Mouse (Mus musculus): ENCODE data around the gene Mrps16. TPM values are rescaled to one million over a fixed set of nuclear protein-coding genes. Genes with fewer than 3 reads are reported as not detected.

Mrps16 gene
- total RNA-seq (2017), result 24.2 to 43.4 TPM (median 27.0 TPM) in 3 replicates

DNA sequence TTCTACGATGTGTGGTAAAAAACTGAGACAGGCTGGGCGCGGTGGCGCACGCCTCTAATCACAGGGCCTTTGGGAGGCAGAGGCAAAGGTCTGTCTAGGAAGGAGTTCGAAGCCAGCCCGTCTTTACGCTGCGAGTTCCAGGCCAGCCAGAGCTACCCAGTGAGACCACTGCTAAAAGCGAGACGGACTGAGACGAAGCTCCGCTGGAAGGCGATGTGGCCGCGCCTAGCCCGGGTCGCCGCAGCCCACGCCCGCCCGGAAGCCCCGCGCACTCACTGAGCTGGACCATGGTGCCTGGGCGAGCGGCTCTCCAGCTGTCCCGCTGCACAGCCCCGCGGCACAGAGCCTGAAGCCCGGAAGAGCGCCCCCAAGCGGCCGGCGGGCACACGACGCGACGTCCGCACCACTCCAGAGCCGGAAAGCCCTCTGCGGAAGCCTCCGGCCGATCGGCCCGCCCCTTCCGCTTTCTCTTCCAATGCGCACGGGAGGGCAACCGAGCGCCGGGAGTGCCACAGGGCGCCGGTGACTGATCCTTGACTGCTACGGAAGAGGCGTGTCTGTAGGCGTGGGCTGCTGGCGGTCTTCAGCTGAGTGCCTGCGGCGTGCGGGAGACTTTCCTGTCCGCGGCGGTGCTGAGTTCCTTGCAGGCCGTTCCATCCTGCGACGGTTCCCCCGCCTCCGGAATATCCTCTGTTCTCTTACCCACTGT lies at the start of gene Mrps16:
TSS of gene Mrps16 (minus strand) at position 430 of the 709 bp plus-strand sequence.
- peak; percentile 92 for ATAC-seq (replicated peaks; ENCODE audit: insufficient number of reproducible peaks, low FRiP score, low TSS enrichment, poor library complexity, severe bottlenecking)

DNA sequence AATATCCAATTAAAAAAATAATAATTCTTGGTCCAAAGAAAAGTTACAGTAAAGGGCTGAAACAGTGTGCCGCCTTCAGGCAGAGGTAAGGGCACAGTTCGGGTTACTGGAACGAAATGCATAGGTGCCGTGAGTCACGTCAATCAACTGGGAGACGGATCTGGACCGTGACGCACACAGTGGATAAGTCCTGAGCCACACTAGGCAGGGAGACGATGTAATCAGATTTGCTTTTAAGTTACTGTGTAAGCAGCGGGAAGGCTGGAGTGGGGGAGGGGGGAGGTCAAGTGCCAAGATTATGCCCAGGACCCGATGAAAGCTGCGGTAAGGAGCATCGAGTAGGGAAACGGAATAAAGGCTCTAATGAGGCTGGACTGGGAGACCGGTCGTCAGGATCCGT lies 48.8 kb upstream of the Mrps16 start:
- ATAC-seq (replicated peaks; ENCODE audit: insufficient number of reproducible peaks, low FRiP score, low TSS enrichment, poor library complexity, severe bottlenecking), result no peak

DNA sequence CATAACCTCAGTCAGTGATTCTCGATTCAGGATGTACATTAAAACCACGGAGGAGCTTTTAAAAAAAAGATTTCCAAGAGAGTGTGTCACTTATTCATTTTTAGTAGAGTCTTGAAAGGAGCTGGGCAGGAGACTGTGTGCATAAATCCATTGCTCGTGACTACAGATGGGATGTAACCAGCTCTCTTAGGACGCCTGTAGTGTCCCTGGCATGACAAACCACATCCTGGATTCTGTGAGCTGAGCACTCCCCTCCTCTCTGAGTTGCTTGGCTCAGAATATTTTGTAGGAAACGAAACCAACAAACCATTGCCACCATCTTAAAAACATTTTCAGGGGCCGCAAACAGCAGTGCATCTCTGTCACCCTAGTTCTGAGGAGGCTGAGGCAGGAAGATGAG lies 43.5 kb upstream of the Mrps16 start:
- ATAC-seq (replicated peaks; ENCODE audit: insufficient number of reproducible peaks, low FRiP score, low TSS enrichment, poor library complexity, severe bottlenecking), result no peak

DNA sequence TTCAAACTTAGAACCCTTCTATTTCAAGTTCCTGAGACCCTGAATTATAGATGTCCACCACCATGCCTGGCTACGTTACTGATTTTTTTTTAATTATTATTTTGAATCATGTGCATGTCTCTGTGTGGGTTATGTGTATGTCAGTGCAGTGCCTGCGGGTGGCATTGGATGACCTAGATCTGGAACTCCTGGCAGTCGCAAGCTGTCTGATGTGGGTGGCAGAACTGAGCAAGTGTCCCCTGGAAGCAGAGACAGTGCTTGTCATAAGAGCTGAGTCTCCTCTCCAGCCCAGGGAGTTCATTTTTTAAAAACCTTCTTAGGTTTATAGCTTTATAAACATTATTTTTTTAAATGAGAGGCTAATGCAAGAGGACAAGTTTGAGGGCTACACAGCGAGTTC lies 39.0 kb upstream of the Mrps16 start:
- no peak for ATAC-seq (replicated peaks; ENCODE audit: insufficient number of reproducible peaks, low FRiP score, low TSS enrichment, poor library complexity, severe bottlenecking)

DNA sequence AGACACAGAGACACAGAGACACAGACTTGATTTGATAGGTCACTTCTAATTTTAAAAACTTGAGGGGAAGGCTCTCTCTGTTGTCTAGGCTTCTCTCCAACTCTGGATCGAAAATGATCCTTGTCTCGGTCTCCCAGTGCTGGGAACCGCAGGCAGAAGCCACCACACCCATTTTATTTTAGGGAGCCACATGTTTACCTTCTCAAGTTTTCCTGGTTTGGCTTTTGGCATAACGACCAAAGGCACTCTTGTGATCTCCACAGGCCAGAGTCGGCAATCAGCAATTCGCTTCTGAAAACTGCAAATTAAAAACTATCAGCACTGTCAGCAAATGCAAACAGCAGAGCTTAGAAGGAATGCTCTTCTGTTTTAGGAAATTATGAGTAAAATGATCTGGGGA lies 38.3 kb upstream of the Mrps16 start:
- no peak for ATAC-seq (replicated peaks; ENCODE audit: insufficient number of reproducible peaks, low FRiP score, low TSS enrichment, poor library complexity, severe bottlenecking)

DNA sequence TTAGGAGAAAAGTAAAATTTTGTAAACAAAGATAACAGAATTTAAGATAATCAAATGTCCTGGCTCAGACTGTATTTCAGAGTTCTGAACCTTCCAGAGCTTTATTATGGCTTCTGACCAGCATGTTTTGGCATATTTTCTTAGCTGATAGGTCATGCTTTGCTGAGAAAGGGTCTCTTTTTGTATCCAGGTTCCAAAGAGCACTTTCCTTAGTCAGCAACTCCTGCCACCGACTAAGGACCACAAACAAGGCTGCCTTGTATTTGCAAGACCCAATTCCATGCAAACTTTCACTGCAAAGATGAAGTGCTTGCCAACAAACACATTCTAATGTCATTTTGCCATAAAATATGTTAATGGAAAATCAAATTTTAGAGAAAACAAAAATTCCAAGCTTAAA lies 36.4 kb upstream of the Mrps16 start:
- ATAC-seq (replicated peaks; ENCODE audit: insufficient number of reproducible peaks, low FRiP score, low TSS enrichment, poor library complexity, severe bottlenecking), result no peak

DNA sequence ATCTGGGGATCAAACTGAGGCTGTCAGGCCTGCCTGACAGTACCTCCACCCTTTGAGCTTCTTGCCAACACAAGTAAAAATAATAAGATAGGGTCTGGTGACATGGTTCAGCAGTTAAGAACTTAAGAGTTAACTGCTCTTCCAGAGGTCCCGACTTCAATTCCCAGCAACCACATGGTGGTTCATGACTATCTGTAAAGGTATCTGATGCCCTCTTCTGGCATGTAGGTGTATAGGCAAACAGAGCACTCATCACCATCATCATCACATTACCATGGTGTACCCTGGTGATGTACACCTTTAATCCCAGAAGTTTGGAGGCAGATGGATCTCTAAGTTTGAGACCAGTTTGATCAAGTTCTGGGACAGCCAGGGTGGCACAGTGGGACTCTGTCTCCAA lies 35.2 kb upstream of the Mrps16 start:
- no peak for ATAC-seq (replicated peaks; ENCODE audit: insufficient number of reproducible peaks, low FRiP score, low TSS enrichment, poor library complexity, severe bottlenecking)

DNA sequence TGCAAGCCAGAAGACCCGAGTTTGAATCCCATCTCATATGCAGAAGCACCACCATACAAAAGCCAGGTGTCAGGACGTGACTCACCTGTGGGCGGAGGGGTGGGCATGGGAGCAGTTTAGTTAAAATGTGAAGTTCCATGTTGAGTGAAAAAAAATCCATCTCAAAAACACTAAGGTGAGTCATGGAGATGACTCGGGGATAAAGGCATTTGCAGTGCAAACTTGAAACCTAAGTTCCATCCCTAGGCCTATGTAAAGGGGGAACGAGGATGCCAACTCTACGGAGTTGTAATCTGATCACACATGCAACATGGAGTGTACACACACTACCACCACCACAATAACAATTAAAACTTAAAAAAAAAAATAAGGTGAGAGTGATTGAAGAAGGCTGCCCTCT lies 29.6 kb upstream of the Mrps16 start:
- no peak for ATAC-seq (replicated peaks; ENCODE audit: insufficient number of reproducible peaks, low FRiP score, low TSS enrichment, poor library complexity, severe bottlenecking)

DNA sequence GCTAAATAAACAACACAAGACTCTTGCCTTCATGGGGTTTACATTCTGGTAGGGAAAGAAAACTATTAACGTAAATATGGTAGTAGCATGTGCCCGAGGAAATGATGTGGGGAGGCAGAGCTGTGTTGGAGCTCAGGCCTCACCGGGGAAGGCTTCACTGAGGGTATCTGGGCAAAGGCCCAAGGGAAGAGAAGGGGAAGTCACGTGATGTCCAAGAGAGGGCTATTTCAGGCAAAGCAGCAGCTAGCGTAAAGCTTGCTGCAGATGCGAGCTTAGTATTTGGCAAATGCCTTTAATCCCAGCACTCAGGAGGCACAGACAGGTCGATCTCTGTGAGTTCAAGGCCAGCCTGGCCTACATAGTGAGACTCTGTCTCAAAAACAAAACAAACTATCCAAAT lies 28.8 kb upstream of the Mrps16 start:
- ATAC-seq (replicated peaks; ENCODE audit: insufficient number of reproducible peaks, low FRiP score, low TSS enrichment, poor library complexity, severe bottlenecking), result no peak

DNA sequence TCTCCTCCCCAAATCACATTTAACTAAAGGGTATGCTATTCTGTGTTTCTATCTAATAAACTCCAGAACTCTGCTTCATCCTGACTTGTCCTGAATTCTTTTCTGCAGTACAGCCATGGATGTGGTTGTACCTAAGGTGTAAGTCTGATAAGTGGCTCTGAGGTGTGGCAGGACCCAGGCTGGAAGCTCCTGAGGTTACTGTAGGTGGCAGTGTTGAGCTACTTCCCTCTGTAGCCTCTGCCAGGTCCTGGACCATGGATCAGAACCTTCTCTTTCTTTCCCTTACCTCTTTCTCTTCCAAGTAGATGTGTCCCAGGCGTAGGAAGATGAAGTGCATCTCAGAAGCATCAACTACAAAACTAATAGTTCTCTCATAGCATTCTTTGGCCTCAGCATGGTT lies 6.6 kb upstream of the Mrps16 start:
- peak; percentile 70; the same call in 1 of the 2 replicates for ATAC-seq (replicated peaks; ENCODE audit: insufficient number of reproducible peaks, low FRiP score, low TSS enrichment, poor library complexity, severe bottlenecking)

DNA sequence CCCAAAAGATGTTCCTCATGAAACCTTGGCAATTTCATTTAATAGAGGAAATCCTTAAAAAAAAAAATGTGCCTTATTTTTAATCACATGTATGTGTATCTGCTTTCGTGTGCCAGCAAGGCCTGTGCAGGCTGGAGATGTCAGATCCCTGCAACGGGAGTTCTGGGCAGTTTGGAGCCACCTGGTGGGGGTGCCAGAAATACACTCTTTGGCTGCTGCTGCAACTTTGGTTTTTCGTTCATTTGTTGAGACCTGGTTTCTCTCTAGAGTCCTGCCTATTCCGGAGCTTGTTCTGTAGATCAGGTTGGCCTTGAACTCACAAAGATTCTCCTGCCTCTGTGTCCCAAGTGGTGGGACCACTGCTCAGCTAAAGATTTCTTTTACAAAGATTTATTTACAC lies 5.4 kb upstream of the Mrps16 start:
- no peak for ATAC-seq (replicated peaks; ENCODE audit: insufficient number of reproducible peaks, low FRiP score, low TSS enrichment, poor library complexity, severe bottlenecking)

DNA sequence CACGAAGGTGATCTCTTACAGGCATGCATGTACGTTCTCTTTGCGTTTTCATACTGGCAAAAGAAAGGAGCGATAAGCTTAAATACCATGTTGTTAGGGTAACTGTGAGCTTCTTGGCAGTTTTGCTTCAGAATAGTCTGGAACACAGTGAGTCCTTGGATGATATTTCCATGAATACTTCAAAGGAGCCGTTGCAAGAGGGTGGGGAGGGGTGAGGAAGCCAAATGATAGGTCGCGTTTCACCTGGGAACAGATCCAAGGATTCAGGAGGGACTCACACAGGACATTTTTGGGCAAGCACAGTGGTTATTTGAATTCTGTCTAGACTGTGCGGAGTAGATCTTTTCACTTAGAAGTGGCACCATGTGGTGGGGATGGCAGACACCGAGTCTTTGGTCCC lies 3.8 kb upstream of the Mrps16 start:
- no peak for ATAC-seq (replicated peaks; ENCODE audit: insufficient number of reproducible peaks, low FRiP score, low TSS enrichment, poor library complexity, severe bottlenecking)

DNA sequence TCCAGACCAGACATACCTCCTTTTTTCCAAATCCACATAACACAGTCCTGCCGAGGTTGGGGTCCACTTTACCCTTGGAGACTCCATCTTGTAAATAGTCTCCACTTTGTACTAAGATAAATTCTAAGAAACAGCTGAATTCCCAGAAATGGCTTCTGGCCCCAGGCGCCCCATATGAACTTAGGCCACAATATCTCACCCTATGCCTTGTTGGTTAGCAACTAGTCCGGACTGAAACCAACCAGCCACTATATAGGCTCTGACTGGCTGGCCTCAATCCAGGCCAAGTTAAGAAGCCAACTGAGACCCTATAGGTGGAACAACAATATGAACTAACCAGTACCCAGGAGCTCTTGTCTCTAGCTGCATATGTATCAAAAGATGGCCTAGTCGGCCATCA lies 1.1 kb downstream of the Mrps16 start:
- no peak for ATAC-seq (replicated peaks; ENCODE audit: insufficient number of reproducible peaks, low FRiP score, low TSS enrichment, poor library complexity, severe bottlenecking)

DNA sequence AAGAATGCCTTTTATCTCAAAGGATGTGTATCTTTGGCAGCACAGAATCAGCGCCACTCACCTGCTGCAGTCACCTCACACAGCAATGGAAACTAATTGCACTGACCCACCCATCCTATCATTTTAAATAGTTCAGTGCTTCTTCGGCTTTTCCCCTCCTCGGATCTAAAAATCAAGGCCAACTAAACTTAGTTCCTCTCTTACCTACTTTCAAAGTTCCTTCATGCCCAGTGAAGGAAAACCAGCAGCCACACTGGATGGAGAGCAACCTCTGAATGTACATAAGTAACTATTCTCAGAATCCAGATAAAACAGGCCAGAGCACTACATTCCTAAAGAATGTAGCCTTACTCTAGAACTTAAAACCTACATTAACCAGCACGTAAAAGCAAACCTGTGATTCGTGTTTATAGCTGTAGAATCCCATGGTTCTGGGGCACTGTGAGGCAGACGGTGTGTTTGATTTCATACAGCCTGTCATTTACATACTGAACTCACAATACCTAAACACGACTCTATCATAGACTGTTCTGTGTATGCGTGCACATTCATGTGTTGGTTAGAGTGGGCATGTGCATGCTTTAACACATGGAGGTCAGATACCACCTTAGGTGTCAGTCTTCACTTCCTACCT lies 3.9 kb downstream of the Mrps16 start:
- no peak for ATAC-seq (replicated peaks; ENCODE audit: insufficient number of reproducible peaks, low FRiP score, low TSS enrichment, poor library complexity, severe bottlenecking)

DNA sequence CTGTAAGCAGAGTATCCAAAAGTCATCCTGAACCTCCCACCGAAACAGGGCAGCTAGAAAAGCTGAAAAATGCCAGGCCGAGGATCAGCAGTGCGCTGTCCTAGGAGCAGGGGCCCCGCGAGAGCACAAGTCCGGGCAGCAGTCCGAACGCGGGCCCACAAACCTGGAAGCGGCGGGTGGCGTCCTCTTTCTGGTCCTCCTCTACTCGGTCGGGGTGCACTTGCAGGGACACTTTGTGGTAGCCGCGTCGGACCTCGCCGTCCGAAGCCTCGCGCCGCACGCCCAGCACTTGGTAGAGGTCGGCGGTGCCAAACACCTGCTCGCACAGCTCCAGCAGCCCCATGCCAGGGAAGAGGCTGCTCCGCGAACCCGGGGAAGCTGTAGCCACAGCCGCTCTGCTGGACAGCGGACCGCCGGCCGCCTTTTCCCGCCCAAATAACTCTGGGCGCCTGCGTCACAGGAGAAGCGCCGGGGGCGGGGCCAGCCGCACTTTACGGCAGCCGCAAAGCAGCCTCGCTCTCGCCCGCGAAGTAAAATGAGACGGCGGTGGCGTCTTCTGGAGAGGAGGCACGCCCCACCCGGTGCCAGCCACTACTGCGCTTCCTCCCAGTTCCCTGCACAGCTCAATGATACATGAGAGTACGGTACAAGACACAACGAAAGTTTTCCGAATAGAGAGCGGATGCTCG lies 4.8 kb downstream of the Mrps16 start, which contains the start of gene Dnajc9:
TSS of gene Dnajc9 (minus strand) at position 470 of the 689 bp plus-strand sequence.
- peak; percentile 83 for ATAC-seq (replicated peaks; ENCODE audit: insufficient number of reproducible peaks, low FRiP score, low TSS enrichment, poor library complexity, severe bottlenecking)

DNA sequence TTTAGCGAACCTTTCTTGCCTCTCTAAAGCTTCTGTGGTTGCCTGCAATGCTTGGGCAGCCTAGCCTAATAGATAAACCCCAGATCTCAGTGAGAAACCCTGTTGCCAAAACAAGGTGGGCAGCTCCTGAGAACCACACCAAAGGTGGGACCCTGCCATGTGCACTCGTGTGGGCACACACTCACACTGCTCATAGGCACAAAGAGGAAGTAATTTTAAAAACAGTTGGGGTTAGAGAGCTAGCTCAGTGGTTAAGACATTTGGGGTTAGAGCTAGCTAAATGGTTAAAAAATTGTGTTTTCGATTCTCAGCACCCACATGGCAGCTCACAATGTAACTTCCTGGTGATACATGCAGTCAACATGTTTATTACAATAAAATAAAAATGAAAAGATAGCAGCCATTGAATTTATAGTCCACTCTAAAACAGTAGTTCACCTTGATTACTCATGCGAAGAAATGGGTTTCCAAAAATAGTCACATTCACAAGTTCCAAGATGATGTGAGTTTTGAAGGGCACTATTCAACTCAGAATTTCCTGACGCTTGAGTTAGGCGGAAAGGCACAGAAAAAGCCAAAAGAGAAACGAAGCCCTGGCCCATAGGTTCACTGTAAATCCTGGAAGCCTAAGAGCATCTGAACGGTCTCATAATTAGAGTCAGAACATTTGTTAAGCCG lies 13.5 kb downstream of the Mrps16 start:
- peak; percentile 18; the same call in 1 of the 2 replicates for ATAC-seq (replicated peaks; ENCODE audit: insufficient number of reproducible peaks, low FRiP score, low TSS enrichment, poor library complexity, severe bottlenecking)

DNA sequence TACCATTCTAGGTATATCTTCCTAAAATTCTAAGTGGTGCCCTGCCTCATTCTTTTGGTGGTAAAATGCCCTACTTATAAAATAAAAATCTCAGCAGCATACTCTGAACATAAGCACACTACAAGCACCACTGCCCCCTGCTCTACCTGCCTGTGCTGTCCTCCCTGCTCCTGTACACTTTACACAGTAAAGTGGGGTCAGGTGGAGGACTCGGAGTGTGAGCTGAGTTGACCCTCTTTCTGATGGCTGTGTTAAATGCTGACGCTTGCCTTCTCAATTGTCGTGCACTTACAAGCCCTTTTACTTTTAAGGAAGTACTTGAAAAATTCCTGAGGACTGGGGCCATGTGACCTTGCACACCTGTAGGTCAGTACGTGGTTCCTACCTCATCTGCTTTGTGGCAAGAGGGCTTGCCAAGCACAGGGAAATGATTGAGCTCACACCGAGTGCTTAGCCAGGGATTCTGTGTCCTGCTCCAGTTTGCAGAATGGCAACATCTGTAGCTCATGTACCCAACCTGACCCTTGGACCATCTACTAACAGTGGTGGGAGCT lies 14.3 kb downstream of the Mrps16 start:
- no peak for ATAC-seq (replicated peaks; ENCODE audit: insufficient number of reproducible peaks, low FRiP score, low TSS enrichment, poor library complexity, severe bottlenecking)

DNA sequence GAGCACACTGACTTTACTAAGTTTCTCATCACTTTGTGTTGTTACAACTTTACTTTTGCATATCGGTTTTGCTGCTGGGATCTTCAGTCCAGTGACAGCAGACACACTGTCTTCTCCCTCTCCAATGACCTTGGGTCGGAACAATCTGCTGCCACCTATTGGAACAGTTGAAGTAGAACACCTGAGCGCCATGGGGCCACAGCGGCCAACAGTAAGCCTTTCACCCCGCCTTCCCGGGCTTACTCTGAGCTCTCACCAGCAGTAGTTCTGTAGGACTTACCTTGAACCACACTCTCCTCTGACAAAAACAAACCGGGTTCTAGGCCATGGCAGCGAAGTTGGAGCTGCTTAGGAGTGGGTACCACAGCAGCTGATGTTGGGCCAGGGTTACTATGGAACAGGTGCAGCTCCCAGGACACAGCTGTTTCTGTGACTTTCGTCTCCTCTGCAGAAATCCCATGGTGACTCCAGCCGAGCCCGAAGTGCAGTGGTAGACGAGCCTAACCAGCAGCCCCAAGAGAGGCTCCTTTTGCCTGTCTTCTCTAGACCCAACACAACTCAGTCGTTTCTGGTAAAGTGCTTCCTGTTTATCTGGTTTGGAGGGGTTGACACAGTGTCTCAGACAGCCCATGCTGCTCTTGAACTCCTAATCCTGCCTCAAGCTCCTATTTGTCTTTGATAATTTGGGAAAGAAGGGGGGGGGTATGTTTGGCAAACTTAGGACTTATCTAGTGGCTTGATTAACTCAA lies 14.9 kb downstream of the Mrps16 start:
- ATAC-seq (replicated peaks; ENCODE audit: insufficient number of reproducible peaks, low FRiP score, low TSS enrichment, poor library complexity, severe bottlenecking), result peak; percentile 91
